Mouse (Mus musculus) right cerebral cortex, postnatal 25 days (tissue): ENCODE measurements at regions not wholly inside any gene's neighbourhood (a gene's known extent, or its start where the extent isn't known, plus 50 kb on each side); places are given as distances from the start of the nearest gene placed in this dataset.

ENCODE experiments used
- DNase-seq: peaks from one replicate; pipeline ENCODE4 v3.0.0; 2022

- no peak for DNase-seq
Observed at GRCm38 (mm10) chrX:161487691-161488090, 200.4 kb downstream of the Gm15262 start.

- no peak for DNase-seq
Observed at GRCm38 (mm10) chrX:161511341-161511740, 205.5 kb upstream of the Rai2 start.

- no peak for DNase-seq
Observed at GRCm38 (mm10) chrX:161523432-161524256, 193.2 kb upstream of the Rai2 start.

GRCm38 (mm10) chrX:161524257-161524646, 192.6 kb upstream of the Rai2 start:
- no peak for DNase-seq

- DNase-seq: no peak
Observed at GRCm38 (mm10) chrX:161537290-161537689, 179.6 kb upstream of the Rai2 start.

- DNase-seq: no peak
Observed at GRCm38 (mm10) chrX:161556896-161557295, 160.0 kb upstream of the Rai2 start.

GRCm38 (mm10) chrX:161558511-161558910, 158.4 kb upstream of the Rai2 start:
- no peak for DNase-seq

GRCm38 (mm10) chrX:161566435-161566834, 150.4 kb upstream of the Rai2 start:
- DNase-seq: no peak

- DNase-seq: no peak
Observed at GRCm38 (mm10) chrX:161582019-161582659, 134.7 kb upstream of the Rai2 start.

GRCm38 (mm10) chrX:161583872-161584271, 133.0 kb upstream of the Rai2 start:
- DNase-seq: no peak

GRCm38 (mm10) chrX:161633869-161634268, 83.0 kb upstream of the Rai2 start:
- DNase-seq: no peak

- DNase-seq: no peak
Observed at GRCm38 (mm10) chrX:161634342-161634741, 82.5 kb upstream of the Rai2 start.

GRCm38 (mm10) chrX:161635678-161636077, 81.2 kb upstream of the Rai2 start:
- DNase-seq: peak; percentile 11

- no peak for DNase-seq
Observed at GRCm38 (mm10) chrX:161653106-161653505, 63.8 kb upstream of the Rai2 start.

GRCm38 (mm10) chrX:161660106-161660505, 56.8 kb upstream of the Rai2 start:
- DNase-seq: no peak

- DNase-seq: no peak
Observed at GRCm38 (mm10) chrX:161661936-161662335, 54.9 kb upstream of the Rai2 start.
